Mouse (Mus musculus) spleen, adult 2 months (tissue): ENCODE measurements around the gene Tgfbi.

ENCODE experiments used
- CTCF ChIP-seq: fragments of 200-500 bp; IDR thresholded peaks from 2 replicates; pipeline ENCODE4 v1.5.1; 2011; ENCODE audit warnings: mild to moderate bottlenecking, inconsistent platforms; ENCODE audit not compliant: insufficient read depth, insufficient read length, insufficient replicate concordance; ENCODE audit errors: extremely low read depth
- POLR2A ChIP-seq: fragments of 200-500 bp; IDR thresholded peaks from 2 replicates; pipeline ENCODE4 v1.6.1; 2011; ENCODE audit warnings: low read depth, low read length, inconsistent platforms

DNA sequence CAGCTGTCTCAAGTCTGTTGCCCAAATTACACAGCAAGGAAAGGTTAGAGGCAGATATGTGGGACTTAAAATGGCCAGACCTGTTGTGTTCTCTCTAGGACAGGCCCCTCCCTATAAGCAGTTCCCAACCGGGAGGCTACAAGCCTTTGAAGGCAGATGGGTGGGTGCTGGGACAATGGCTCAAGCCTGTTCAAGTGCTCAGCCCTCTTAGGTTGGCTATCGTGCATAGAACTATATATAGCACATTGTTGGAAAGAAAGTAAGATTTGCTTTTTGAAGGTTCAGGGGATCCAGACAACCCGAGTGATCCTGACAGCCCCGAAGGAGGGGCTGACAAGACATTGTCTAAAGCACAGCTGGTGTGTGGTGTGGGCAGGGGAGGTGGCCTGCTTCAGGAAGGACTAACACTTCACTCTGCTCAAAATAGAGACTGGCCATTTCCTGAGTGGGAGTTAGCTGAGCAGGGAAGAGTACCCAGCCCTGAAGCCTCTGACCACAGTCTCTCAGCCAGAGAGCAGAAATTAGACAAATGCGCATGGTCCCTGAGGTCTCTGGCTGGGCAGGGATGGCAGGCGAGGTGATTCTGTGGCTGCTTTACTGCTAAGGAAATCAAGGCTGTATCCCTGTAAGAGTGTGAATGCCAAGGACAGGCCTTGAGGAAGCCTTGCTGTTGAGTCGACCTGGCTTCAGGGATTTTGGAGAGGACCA lies 52.7 kb downstream of the Tgfbi start:
- TF ChIP-seq CTCF (no peak), POLR2A (no peak)
